Mouse (Mus musculus): ENCODE measurements at regions not wholly inside any gene's neighbourhood (a gene's known extent, or its start where the extent isn't known, plus 50 kb on each side); places are given as distances from the start of the nearest gene placed in this dataset.

DNA sequence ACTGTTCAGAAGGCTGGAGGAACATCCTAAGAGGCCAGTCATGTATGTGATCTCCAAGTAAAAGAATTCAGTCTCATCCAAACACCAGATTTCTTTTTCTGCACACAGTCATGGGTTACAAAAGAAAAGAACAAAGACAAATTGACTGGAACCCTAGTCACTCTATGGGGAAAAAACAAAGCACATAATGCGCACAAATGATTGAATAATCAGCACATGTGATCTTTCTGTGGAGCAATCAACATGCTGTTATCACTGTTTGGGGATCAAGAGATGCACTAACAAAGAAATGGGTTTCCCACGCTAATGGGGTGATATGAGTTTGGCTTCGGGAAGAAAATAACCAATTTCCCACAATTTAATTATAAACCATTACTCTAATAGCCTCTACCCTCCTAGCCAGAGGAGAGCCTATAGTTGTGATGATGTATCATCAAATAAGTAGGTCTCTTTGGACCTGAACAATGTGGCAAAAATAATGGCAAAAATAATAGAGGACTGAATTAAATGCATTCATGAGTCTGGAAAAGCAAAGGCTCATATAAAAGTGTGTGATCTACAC is 96.2 kb upstream of the Irak1bp1 start:
- no peak for TF ChIP-seq CTCF (IDR thresholded peaks at IDR 0.05; ENCODE audit: borderline replicate concordance, insufficient read depth, low read depth, low read length)
- no peak for TF ChIP-seq POLR2A (IDR thresholded peaks at IDR 0.05; ENCODE audit: borderline replicate concordance, insufficient read depth, low read length)

Measured in cerebellum, adult 2 months (tissue).